Mouse (Mus musculus): ENCODE measurements at regions not wholly inside any gene's neighbourhood (a gene's known extent, or its start where the extent isn't known, plus 50 kb on each side); places are given as distances from the start of the nearest gene placed in this dataset.

GRCm38 (mm10) chr8:93697206-93697605 is 112.6 kb upstream of the Gnao1 start:
- no peaks in the 10 kb centered on the region for H3K9me3 ChIP-seq (ENCODE audit: low read length)
- no peaks in the 10 kb centered on the region for H3K27me3 ChIP-seq (ENCODE audit: insufficient read depth, low read length)
- no peaks in the 10 kb centered on the region for H3K36me3 ChIP-seq (ENCODE audit: insufficient read depth, low read length)
- TF ChIP-seq CTCF (IDR thresholded peaks at IDR 0.05) = no peak
- DNase-seq (ENCODE audit: low spot score) (no peak), ATAC-seq (ENCODE audit: low FRiP score) (no peak)
- H3K9ac ChIP-seq (replicated peaks; ENCODE audit: low read length, poor library complexity, severe bottlenecking) = no peak overlapping the region
- no peak overlapping the region for H3K4me3 ChIP-seq (ENCODE audit: low read depth, low read length)
- no peak overlapping the region for H3K4me2 ChIP-seq (ENCODE audit: low read depth, low read length, poor library complexity, severe bottlenecking)
- 57% methylated on average over 7 of the region's 7 CpGs for WGBS
- H3K4me1 ChIP-seq (ENCODE audit: insufficient read depth, low read length) = no peaks in the 10 kb centered on the region
- H3K27ac ChIP-seq (ENCODE audit: low read depth, low read length) = no peak overlapping the region

- H3K36me3 ChIP-seq (ENCODE audit: insufficient read depth, low read length) = no peaks in the 10 kb centered on the region
- DNase-seq (ENCODE audit: low spot score) (no peak), ATAC-seq (ENCODE audit: low FRiP score) (no peak)
- no peak overlapping the region for H3K4me2 ChIP-seq (ENCODE audit: low read depth, low read length, poor library complexity, severe bottlenecking)
- no peak overlapping the region for H3K27ac ChIP-seq (ENCODE audit: low read depth, low read length)
- no peak for TF ChIP-seq CTCF (IDR thresholded peaks at IDR 0.05)
- no peaks in the 10 kb centered on the region for H3K9me3 ChIP-seq (ENCODE audit: low read length)
- no peak overlapping the region for H3K9ac ChIP-seq (replicated peaks; ENCODE audit: low read length, poor library complexity, severe bottlenecking)
- 86% methylated on average over 3 of the region's 3 CpGs for WGBS
- H3K4me1 ChIP-seq (ENCODE audit: insufficient read depth, low read length) = no peaks in the 10 kb centered on the region
- H3K4me3 ChIP-seq (ENCODE audit: low read depth, low read length) = no peak overlapping the region
- H3K27me3 ChIP-seq (ENCODE audit: insufficient read depth, low read length) = no peaks in the 10 kb centered on the region
Measured at GRCm38 (mm10) chr8:93698508-93698907, 111.3 kb upstream of the Gnao1 start.

GRCm38 (mm10) chr8:93701391-93701790 is 108.4 kb upstream of the Gnao1 start:
- WGBS = 83% methylated on average over 3 of the region's 3 CpGs
- no peak overlapping the region for H3K4me2 ChIP-seq (ENCODE audit: low read depth, low read length, poor library complexity, severe bottlenecking)
- ATAC-seq (ENCODE audit: low FRiP score) (no peak), DNase-seq (ENCODE audit: low spot score) (no peak)
- no peaks in the 10 kb centered on the region for H3K36me3 ChIP-seq (ENCODE audit: insufficient read depth, low read length)
- no peak overlapping the region for H3K4me3 ChIP-seq (ENCODE audit: low read depth, low read length)
- H3K9me3 ChIP-seq (ENCODE audit: low read length) = no peaks in the 10 kb centered on the region
- H3K27ac ChIP-seq (ENCODE audit: low read depth, low read length) = no peak overlapping the region
- H3K27me3 ChIP-seq (ENCODE audit: insufficient read depth, low read length) = no peaks in the 10 kb centered on the region
- no peak overlapping the region for H3K9ac ChIP-seq (replicated peaks; ENCODE audit: low read length, poor library complexity, severe bottlenecking)
- no peak for TF ChIP-seq CTCF (IDR thresholded peaks at IDR 0.05)
- no peaks in the 10 kb centered on the region for H3K4me1 ChIP-seq (ENCODE audit: insufficient read depth, low read length)

GRCm38 (mm10) chr8:93712066-93712706 is 97.6 kb upstream of the Gnao1 start:
- Histone ChIP-seq H3K9ac (replicated peaks; ENCODE audit: low read length, poor library complexity, severe bottlenecking) (no peak overlapping the region), H3K27ac (ENCODE audit: low read depth, low read length) (no peak overlapping the region), H3K4me1 (ENCODE audit: insufficient read depth, low read length) (no peaks in the 10 kb centered on the region), H3K4me3 (ENCODE audit: low read depth, low read length) (no peak overlapping the region), H3K9me3 (ENCODE audit: low read length) (no peaks in the 10 kb centered on the region), H3K27me3 (ENCODE audit: insufficient read depth, low read length) (no peaks in the 10 kb centered on the region), H3K4me2 (ENCODE audit: low read depth, low read length, poor library complexity, severe bottlenecking) (no peak overlapping the region), H3K36me3 (ENCODE audit: insufficient read depth, low read length) (no peaks in the 10 kb centered on the region)
- DNase-seq (ENCODE audit: low spot score) = no peak
- WGBS = 98% methylated on average over 3 of the region's 3 CpGs
- TF ChIP-seq CTCF (IDR thresholded peaks at IDR 0.05) = no peak
- no peak for ATAC-seq (ENCODE audit: low FRiP score)

GRCm38 (mm10) chr8:93713221-93713620 is 96.5 kb upstream of the Gnao1 start:
- 88% methylated on average over 2 of the region's 2 CpGs for WGBS
- H3K27me3 ChIP-seq (ENCODE audit: insufficient read depth, low read length) = no peaks in the 10 kb centered on the region
- ATAC-seq (ENCODE audit: low FRiP score) = no peak

GRCm38 (mm10) chr8:93724896-93725489 is 84.8 kb upstream of the Gnao1 start:
- Histone ChIP-seq H3K4me1 (ENCODE audit: insufficient read depth, low read length) (peaks cover 6% of the 10 kb centered on the region; the same call in 1 of the 2 replicates), H3K27me3 (ENCODE audit: insufficient read depth, low read length) (no peaks in the 10 kb centered on the region), H3K27ac (ENCODE audit: low read depth, low read length) (no peak overlapping the region), H3K4me3 (ENCODE audit: low read depth, low read length) (no peak overlapping the region), H3K9ac (replicated peaks; ENCODE audit: low read length, poor library complexity, severe bottlenecking) (no peak overlapping the region), H3K9me3 (ENCODE audit: low read length) (no peaks in the 10 kb centered on the region), H3K4me2 (ENCODE audit: low read depth, low read length, poor library complexity, severe bottlenecking) (no peak overlapping the region), H3K36me3 (ENCODE audit: insufficient read depth, low read length) (no peaks in the 10 kb centered on the region)
- WGBS = 77% methylated on average over 15 of the region's 15 CpGs
- DNase-seq (ENCODE audit: low spot score) (no peak), ATAC-seq (ENCODE audit: low FRiP score) (no peak)
- TF ChIP-seq CTCF (IDR thresholded peaks at IDR 0.05) = no peak

More at GRCm38 (mm10) chr8:93713221-93713620, 96.5 kb upstream of the Gnao1 start:
- Histone ChIP-seq H3K9ac (replicated peaks; ENCODE audit: low read length, poor library complexity, severe bottlenecking) (no peak overlapping the region), H3K36me3 (ENCODE audit: insufficient read depth, low read length) (no peaks in the 10 kb centered on the region), H3K4me3 (ENCODE audit: low read depth, low read length) (no peak overlapping the region), H3K27ac (ENCODE audit: low read depth, low read length) (no peak overlapping the region), H3K4me2 (ENCODE audit: low read depth, low read length, poor library complexity, severe bottlenecking) (no peak overlapping the region), H3K4me1 (ENCODE audit: insufficient read depth, low read length) (no peaks in the 10 kb centered on the region), H3K9me3 (ENCODE audit: low read length) (no peaks in the 10 kb centered on the region)
- TF ChIP-seq CTCF (IDR thresholded peaks at IDR 0.05) = no peak
- DNase-seq (ENCODE audit: low spot score) = no peak
